Comparison of ENCODE assay signal across 10 mouse cellular contexts in genomic region chr7:63504202-63504601, GRCm38 (mm10). TPM values are rescaled to one million over a fixed set of nuclear protein-coding genes. Genes with fewer than 3 reads are reported as not detected.
A peak's percentile ranks its signal among the peaks of the same experiment; 100 is the strongest.
DNase-seq lines count a peak whose midpoint lies in the region; ATAC-seq and TF ChIP-seq lines count a peak whose summit lies in the region.
"Had no signal": no experiment of that assay in that cellular context is flagged by ENCODE, and none has a peak within 500 bp of the region (broad histone marks: within the 10 kb centered on the region; RNA-seq: fewer than 3 reads in every experiment).

No protein-coding gene starts in this region.

- peak; percentile 33 for DNase-seq in layer of hippocampus, adult 11-12 months (ENCODE audit: low spot score)
- DNase-seq in layer of hippocampus, postnatal 25 days (ENCODE audit: extremely low spot score in 1 of 2, low spot score in 1 of 2), result no peak
- DNase-seq in R1 (ENCODE audit: low read depth, low spot score), result peak; percentile 21
- DNase-seq in forebrain, embryonic 14.5 days (ENCODE audit: low spot score), result peak; percentile 49
- no peak for DNase-seq in urinary bladder, postnatal 10 days (ENCODE audit: low spot score)
- DNase-seq in lung, adult 2 months, result no peak
- DNase-seq: cerebellum, adult 18-20 months had no signal

- H3K36me3 ChIP-seq in forebrain, embryonic 14.5 days (ENCODE audit: control insufficient read depth, insufficient read depth, low read length), result no peaks in the 10 kb centered on the region
- H3K36me3 ChIP-seq in midbrain, embryonic 16.5 days (ENCODE audit: control insufficient read depth, insufficient read depth, low read length), result no peaks in the 10 kb centered on the region

- no peak overlapping the region for H3K4me3 ChIP-seq in forebrain, embryonic 14.5 days (ENCODE audit: low read depth, low read length)
- H3K4me3 ChIP-seq in midbrain, embryonic 16.5 days (ENCODE audit: low read depth, low read length), result no peak overlapping the region
- H3K4me3 ChIP-seq in lung, adult 2 months (replicated peaks; ENCODE audit: extremely low read depth, low read depth, low read length), result no peak overlapping the region

- peak; percentile 76; the same call in 1 of the 2 replicates for ATAC-seq in forebrain, embryonic 14.5 days
- peak; percentile 64; the same call in 1 of the 2 replicates for ATAC-seq in midbrain, embryonic 16.5 days
- ATAC-seq in granulocyte monocyte progenitor cell, adult 5-6 weeks (replicated peaks; ENCODE audit: poor library complexity, severe bottlenecking), result no peak

- H3K9me3 ChIP-seq in forebrain, embryonic 14.5 days (replicated peaks; ENCODE audit: control insufficient read depth, low read length), result no peaks in the 10 kb centered on the region
- no peaks in the 10 kb centered on the region for H3K9me3 ChIP-seq in midbrain, embryonic 16.5 days (replicated peaks; ENCODE audit: control insufficient read depth, low read length, poor library complexity, severe bottlenecking)

- no peak for TF ChIP-seq CTCF in lung, adult 2 months (IDR thresholded peaks at IDR 0.05; ENCODE audit: insufficient read depth, low read length)

- no peak overlapping the region for H3K9ac ChIP-seq in forebrain, embryonic 14.5 days (ENCODE audit: low read length)
- no peak overlapping the region for H3K9ac ChIP-seq in midbrain, embryonic 16.5 days (ENCODE audit: low read depth, low read length)

- no peaks in the 10 kb centered on the region for H3K27me3 ChIP-seq in forebrain, embryonic 14.5 days (replicated peaks; ENCODE audit: control insufficient read depth, insufficient read depth, low read length)
- H3K27me3 ChIP-seq in midbrain, embryonic 16.5 days (ENCODE audit: control insufficient read depth, insufficient read depth, low read depth, low read length), result no peaks in the 10 kb centered on the region

- WGBS in forebrain, embryonic 14.5 days, result 21% methylated on average over 2 of the region's 2 CpGs
- 21% methylated on average over 2 of the region's 2 CpGs for WGBS in midbrain, embryonic 16.5 days
- WGBS in lung, adult 2 months, result 12% methylated on average over 2 of the region's 2 CpGs

- no peak overlapping the region for H3K4me2 ChIP-seq in forebrain, embryonic 14.5 days (ENCODE audit: low read length)
- H3K4me2 ChIP-seq in midbrain, embryonic 16.5 days (ENCODE audit: low read length), result no peak overlapping the region

- no peak for TF ChIP-seq POLR2A in lung, adult 2 months (IDR thresholded peaks at IDR 0.05; ENCODE audit: borderline replicate concordance, extremely low read depth, low read depth, low read length)

- no peak overlapping the region for H3K27ac ChIP-seq in forebrain, embryonic 14.5 days (ENCODE audit: low read depth, low read length)
- no peak overlapping the region for H3K27ac ChIP-seq in midbrain, embryonic 16.5 days (ENCODE audit: low read length)

- H3K4me1 ChIP-seq in forebrain, embryonic 14.5 days (ENCODE audit: control insufficient read depth, insufficient read depth, low read length), result no peaks in the 10 kb centered on the region
- H3K4me1 ChIP-seq in midbrain, embryonic 16.5 days (ENCODE audit: control insufficient read depth, insufficient read depth, low read length), result no peaks in the 10 kb centered on the region
- H3K4me1 ChIP-seq in lung, adult 2 months (ENCODE audit: control insufficient read depth, insufficient read depth, low read length), result no peaks in the 10 kb centered on the region

RNA-seq across cellular contexts. Expression of gene Otud7a, which starts 59.7 kb away (rescaled TPM):
- total RNA-seq in layer of hippocampus, postnatal 25 days (2021), result 10 to 100 TPM; 68.3 to 74.7 TPM
- polyA plus RNA-seq in forebrain, embryonic 14.5 days (2014; fragmentation: Nextera tagmentation; extraction: Ambion mirVana), result 2.0 and 2.6 TPM in 2 replicates
- 2.7 and 3.4 TPM in 2 replicates for polyA plus RNA-seq in midbrain, embryonic 16.5 days (2015; fragmentation: Nextera tagmentation; extraction: Ambion mirVana)
- polyA plus RNA-seq in lung, adult 2 months (2012; rRNA removed), result 0.07 and 0.12 TPM in 2 replicates
- total RNA-seq in granulocyte monocyte progenitor cell, adult 5-6 weeks (2014; fragmentation: Nextera tagmentation), result not detected in 2 replicates
- total RNA-seq in granulocyte monocyte progenitor cell, adult 5-6 weeks (2017), result not detected in 2 replicates
- total RNA-seq: megakaryocyte progenitor cell, adult 5-6 weeks had no signal

Comparison
In these comparisons a context has a peak if more than half of its experiments do, and no peak if none do; other contexts are left out.
1. DNase-seq: peak in layer of hippocampus, adult 11-12 months (single experiment), R1 (single experiment) and forebrain, embryonic 14.5 days (single experiment); none in layer of hippocampus, postnatal 25 days (0 of 2), urinary bladder, postnatal 10 days (single experiment) and lung, adult 2 months (single experiment).